Mouse (Mus musculus) stomach, postnatal 0 days (tissue): Measurements from ENCODE around the gene Spag16.

Source experiments
- CTCF ChIP-seq: IDR thresholded peaks from 2 replicates; pipeline ENCODE4 v1.5.1; 2016; ENCODE audit warnings: antibody characterized with exemption, low read depth, mild to moderate bottlenecking, moderate library complexity
- EP300 ChIP-seq: optimal IDR thresholded peaks from 2 replicates; pipeline ENCODE3; 2016; ENCODE audit warnings: antibody characterized with exemption

DNA sequence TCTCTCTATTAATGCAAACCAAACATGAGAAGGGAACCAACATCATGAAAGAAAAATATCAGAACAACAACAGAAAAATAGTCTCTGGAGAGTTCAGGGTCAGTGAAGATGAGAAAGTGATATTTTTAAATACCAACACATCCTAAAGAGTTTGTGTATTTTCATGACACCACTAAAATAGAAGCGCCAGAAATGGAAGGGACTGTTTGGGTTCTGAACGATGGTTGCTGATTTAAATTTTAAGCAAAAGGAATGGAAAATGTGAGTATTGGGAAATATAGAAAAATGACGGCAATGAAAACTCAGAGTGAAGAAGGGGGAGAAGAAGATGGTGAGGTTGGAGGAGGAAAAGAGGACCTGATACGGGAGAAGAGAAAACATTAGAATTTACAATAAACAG, 825.9 kb downstream of the Spag16 start:
- TF ChIP-seq CTCF: no peak
- TF ChIP-seq EP300: no peak
